Mouse (Mus musculus): ENCODE results near the gene Metrnl.
A peak's percentile ranks its signal among the peaks of the same experiment; 100 is the strongest.
"Not testable (repeated sequence)": the region's sequence is repeated elsewhere in the genome, so short reads cannot be mapped to it uniquely, and the experiment has no call there.

The Metrnl gene

GRCm38 (mm10) chr11:121701244-121701643 lies at the start of gene Metrnl:
TSS of gene Metrnl (plus strand) at chr11:121701544.
- no peak for DNase-seq (ENCODE audit: low spot score)

- no peak for DNase-seq (ENCODE audit: low spot score)
Observed at GRCm38 (mm10) chr11:121651556-121651955, 49.8 kb upstream of the Metrnl start.

- no peak for DNase-seq (ENCODE audit: low spot score)
Observed at GRCm38 (mm10) chr11:121651983-121652382, 49.4 kb upstream of the Metrnl start.

DNA sequence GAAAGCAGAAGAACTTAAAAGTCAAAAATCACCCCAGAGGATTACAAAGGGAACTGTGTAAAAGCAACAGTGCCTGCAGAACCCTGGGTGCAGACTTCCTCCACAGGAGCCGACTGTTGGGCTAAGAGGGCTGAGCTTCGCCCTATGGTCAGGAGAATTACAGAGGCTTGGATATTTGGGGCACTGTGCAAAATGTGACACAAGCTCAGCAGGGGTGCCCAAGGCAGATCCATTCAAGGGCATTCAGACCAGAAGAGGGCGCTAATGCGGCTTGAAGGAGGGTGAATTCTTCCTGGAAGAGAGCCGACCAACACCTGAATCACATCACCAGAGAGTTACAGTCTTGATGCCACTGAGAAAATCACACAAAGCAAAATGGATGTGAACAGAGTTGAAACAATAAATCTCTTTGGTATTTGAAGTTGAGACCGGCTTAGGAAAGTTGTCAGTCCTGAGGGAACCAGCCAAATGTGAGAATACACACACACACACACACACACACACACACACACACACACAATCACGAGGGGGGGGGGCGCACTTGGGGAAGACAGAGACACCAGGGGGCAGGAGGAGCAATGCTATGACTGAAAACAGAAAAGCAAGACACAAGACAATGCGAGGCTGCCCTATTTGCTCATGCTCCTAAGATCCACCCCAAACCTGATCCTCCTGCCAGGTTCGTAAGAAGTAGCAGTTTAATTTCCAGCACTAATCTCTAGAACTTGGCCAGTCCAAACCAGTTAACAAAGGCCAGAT lies 48.6 kb upstream of the Metrnl start:
- peak; percentile 37 for DNase-seq (ENCODE audit: low spot score)

- DNase-seq (ENCODE audit: low spot score) = no peak
Observed at GRCm38 (mm10) chr11:121653631-121654030, 47.7 kb upstream of the Metrnl start.

DNA sequence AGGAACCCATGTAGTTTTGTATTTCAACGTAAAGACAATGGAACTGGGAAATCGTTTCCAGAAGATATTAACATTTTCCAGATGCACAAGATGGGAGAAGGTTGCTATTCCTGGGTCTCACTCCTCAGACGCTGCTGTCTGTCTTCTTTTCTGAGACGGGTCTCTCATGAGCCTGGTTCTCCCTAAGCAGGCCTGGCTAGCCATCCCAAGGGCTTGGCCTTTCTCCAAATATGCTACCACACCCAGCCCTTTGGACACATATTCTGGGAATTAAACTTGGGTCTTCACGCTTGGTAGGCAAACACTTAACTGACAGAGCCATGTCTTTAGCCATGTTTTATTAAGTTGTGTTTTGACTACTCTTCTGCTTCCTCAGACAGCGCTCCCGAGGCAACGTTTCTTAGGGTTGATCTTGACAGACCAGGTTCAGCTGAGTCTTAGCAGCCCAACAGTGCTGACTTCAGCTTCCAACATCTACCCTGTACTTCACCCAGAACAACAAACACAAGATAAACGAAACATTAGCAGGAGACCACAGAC lies 46.9 kb upstream of the Metrnl start:
- no peak for DNase-seq (ENCODE audit: low spot score)

DNA sequence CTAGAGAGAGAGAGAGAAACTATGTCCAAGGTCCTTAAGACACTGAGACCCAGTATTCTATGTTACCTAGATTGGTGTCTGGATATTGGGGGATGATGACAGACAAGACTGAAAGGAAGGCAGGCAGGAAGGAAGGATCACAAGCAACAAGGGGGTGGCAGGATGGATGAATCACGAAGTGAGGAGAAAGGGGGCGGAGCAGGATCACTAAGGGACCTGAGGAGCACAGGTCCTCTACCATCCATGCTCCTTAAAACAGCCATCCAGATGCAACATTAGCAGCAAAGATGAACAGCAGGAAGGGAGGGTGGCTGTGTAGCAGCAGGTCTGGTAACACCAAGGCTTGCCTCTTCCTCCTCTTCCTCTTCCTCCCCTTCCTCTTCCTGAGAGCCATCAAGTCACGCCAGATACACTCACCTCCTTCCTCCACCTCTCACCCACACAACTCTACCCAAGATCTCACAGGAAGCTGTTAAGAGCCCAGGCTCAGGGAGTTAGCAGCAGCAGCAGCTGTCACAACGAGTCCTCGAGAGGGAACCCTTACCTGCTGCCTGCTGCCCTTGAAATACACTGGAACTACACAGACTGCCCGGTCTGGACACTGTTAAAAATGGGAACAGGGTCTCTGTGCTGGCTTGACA lies 46.1 kb upstream of the Metrnl start:
- DNase-seq (ENCODE audit: low spot score) = no peak

GRCm38 (mm10) chr11:121655807-121656511 lies 45.4 kb upstream of the Metrnl start:
- DNase-seq (ENCODE audit: low spot score) = no peak

DNA sequence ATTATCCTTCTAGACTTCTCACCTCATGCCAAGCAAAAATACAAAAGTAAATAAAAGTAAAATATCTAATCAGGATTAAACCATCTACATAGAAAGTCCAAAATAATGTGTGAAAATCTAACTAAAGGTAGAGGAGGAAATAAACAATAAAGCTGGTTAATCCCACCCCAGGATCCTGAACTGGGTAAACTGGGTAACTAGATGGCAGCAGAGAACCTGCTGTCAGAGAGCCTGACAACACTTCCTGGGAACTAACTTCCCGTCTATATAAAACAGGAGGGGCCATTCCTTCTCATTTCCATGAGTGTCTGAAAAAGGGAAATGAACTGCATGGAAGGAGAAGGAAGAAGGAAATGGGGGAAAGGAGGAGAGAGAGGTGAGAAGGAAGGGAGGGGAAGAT lies 43.2 kb upstream of the Metrnl start:
- no peak for DNase-seq (ENCODE audit: low spot score)

- DNase-seq (ENCODE audit: low spot score) = not testable (repeated sequence)
Observed at GRCm38 (mm10) chr11:121660604-121661003, 40.7 kb upstream of the Metrnl start.

- DNase-seq (ENCODE audit: low spot score) = no peak
Observed at GRCm38 (mm10) chr11:121661116-121661515, 40.2 kb upstream of the Metrnl start.

DNA sequence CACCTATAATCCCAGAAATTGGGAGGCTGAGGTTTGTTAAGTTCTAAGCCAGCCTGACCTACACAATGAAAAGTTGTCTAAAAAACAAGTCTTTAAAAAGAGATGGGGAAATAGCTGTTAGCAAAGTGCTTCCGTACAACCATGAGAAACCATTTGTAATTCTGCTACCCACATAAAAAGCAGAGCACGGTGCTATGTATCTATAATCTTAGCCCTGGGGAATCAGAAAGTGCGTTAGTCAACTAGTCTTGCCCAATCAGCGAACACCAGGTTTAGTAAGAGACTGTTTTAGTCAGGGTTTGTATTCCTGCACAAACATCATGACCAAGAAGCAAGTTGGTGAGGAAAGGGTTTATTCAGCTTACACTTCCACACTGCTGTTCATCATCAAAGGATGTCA lies 33.8 kb upstream of the Metrnl start:
- no peak for DNase-seq (ENCODE audit: low spot score)

DNA sequence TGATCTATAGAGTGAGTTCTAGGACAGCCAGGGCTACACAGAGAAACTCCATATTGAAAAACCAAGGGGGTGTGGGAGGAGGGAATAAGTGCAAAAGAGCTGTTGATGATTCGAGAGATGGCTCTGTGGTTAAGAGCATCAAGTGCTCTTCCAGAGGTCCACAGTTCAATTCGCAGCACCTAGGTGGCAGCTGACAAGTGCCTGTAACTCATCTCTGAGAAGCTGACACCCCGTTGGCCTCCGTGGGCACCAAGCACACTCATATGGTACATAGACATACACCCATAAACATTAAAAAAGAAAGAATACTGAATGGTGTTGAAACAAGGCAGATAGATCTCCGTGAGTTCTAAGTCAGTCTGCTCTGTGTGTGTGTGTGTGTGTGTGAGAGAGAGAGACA lies 32.6 kb upstream of the Metrnl start:
- DNase-seq (ENCODE audit: low spot score) = no peak

DNA sequence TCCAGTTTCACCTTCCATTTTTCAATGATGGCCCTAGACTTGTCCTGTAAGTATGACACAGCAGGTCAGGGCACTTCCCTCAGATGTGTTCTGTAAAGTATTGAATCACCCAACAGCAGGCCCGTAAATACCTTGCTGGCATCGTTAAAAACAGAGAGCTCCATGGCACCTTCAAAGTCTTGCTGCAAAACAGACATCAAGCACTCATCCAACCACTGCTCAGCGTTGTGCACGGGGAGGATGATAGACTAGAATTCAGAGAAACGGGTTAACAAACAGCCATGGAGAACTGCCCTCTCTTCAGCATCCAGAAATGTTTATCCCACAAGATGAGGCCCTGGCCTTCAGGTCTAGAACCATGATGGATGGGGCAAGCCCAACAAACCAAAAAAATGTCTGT lies 30.4 kb upstream of the Metrnl start:
- DNase-seq (ENCODE audit: low spot score) = no peak

DNA sequence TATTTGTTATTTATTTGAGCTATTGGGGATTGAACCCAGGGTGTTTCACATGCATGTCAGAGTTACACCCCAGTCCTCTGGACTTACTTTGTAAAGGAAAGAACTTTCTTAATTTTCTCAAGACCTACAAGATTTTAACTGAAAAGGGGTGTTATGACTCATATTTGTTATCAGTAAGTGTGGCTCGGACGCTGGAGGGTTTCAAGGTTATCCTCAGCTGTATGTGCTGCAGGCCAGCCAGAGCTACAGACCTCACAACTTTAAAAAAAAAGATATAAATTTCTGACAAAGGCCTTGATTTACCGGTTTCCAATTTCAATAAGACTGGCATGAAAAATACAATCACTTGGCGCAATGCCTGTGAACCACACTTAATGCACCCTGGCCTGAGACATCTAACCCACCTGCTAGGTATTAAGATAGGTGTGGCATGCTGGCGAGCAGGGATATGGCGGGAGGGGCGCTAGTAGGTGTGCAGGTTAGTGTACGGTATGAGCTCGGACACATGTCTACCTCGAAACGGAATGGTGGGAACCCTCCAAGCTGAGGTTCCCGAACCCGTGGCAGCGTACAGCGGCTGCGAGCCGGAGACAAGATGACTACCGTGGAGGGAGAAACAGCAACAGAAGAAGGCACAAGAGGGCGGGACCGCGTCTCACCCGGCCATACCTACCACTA lies 28.9 kb upstream of the Metrnl start:
- DNase-seq (ENCODE audit: low spot score) = no peak

GRCm38 (mm10) chr11:121672990-121673572 lies 28.3 kb upstream of the Metrnl start, which contains the start of gene B3gntl1:
TSS of gene B3gntl1 (minus strand) at chr11:121673153.
- DNase-seq (ENCODE audit: low spot score) = peak; percentile 98

GRCm38 (mm10) chr11:121673629-121674028 lies 27.7 kb upstream of the Metrnl start:
- no peak for DNase-seq (ENCODE audit: low spot score)

- no peak for DNase-seq (ENCODE audit: low spot score)
Observed at GRCm38 (mm10) chr11:121676836-121677235, 24.5 kb upstream of the Metrnl start.

DNA sequence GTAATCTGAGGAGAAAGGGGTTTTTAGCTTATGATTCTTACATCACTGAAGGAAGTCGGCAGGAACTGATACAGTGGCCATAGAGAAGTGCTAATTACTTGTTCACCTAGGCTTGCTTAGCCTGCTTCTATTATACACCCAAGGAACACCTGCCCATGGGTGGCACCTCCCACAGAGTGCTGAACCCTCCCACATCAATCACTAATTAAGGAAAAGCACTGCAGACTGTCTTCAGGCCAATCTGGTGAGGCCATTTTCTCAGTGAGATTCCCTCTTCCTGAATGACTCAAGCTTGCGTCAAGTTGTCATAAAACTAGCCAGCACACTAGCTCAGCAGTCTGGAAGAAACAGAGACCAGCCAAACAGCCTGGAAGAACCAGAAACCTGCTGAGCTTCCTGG lies 21.8 kb upstream of the Metrnl start:
- no peak for DNase-seq (ENCODE audit: low spot score)

- DNase-seq (ENCODE audit: low spot score) = no peak
Observed at GRCm38 (mm10) chr11:121680750-121681149, 20.6 kb upstream of the Metrnl start.

GRCm38 (mm10) chr11:121683243-121683642 lies 18.1 kb upstream of the Metrnl start:
- DNase-seq (ENCODE audit: low spot score) = no peak

DNA sequence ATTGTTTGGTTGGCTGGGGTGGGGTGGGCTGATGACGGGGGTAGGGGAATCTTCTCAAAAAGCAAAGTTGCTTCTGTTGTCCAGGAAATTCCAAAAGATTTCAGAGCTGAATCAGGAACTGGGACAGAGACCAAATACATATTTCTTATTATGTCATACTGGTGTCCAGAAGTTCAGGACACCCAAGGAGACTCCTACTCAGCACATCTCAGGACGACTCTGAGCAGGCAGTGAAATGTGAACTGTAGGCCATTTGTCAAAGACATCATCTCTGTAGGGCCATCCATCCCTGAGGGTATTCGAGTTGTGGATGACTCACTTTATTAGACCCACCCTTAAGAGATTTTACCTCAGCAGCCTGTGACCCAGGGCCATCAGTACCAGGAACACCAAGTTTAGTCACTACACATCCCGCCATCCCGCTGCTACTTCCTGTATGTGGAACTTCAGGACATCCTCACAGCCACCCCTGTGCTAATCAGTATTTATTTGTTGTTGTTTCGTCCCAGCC lies 15.8 kb upstream of the Metrnl start:
- no peak for DNase-seq (ENCODE audit: low spot score)
